Mouse (Mus musculus): ENCODE results near the gene Asic2. TPM values are rescaled to one million over a fixed set of nuclear protein-coding genes. Genes with fewer than 3 reads are reported as not detected.
A peak's percentile ranks its signal among the peaks of the same experiment; 100 is the strongest.

The Asic2 gene
- polyA plus RNA-seq, 1 experiment from 2014 or later: 12.4 TPM

- 67% methylated on average over 3 of the region's 3 CpGs for WGBS
Measured at GRCm38 (mm10) chr11:81515754-81516153, 452.5 kb downstream of the Asic2 start.

GRCm38 (mm10) chr11:81512434-81512833 is 455.8 kb downstream of the Asic2 start:
- no peak for ATAC-seq (ENCODE audit: low FRiP score)
- no peak for DNase-seq (ENCODE audit: low spot score)
- H3K27ac ChIP-seq: no peak overlapping the region
- H3K36me3 ChIP-seq (replicated peaks; ENCODE audit: control insufficient read depth, insufficient read depth): no peaks in the 10 kb centered on the region
- H3K9me3 ChIP-seq (ENCODE audit: control insufficient read depth, low read length): no peaks in the 10 kb centered on the region
- H3K4me3 ChIP-seq (replicated peaks; ENCODE audit: low read length): no peak overlapping the region
- H3K9ac ChIP-seq: no peak overlapping the region
- H3K4me2 ChIP-seq (replicated peaks): no peak overlapping the region
- no peaks in the 10 kb centered on the region for H3K4me1 ChIP-seq (replicated peaks; ENCODE audit: control insufficient read depth, insufficient read depth, low read length)
- WGBS: 51% methylated on average over 10 of the region's 10 CpGs
- peaks cover 4% of the 10 kb centered on the region; the same call in 1 of the 2 replicates for H3K27me3 ChIP-seq (ENCODE audit: control insufficient read depth, insufficient read depth, low read length)

More at GRCm38 (mm10) chr11:81515754-81516153, 452.5 kb downstream of the Asic2 start:
- H3K27ac ChIP-seq: no peak overlapping the region
- no peaks in the 10 kb centered on the region for H3K9me3 ChIP-seq (ENCODE audit: control insufficient read depth, low read length)
- H3K9ac ChIP-seq: no peak overlapping the region
- no peaks in the 10 kb centered on the region for H3K27me3 ChIP-seq (ENCODE audit: control insufficient read depth, insufficient read depth, low read length)
- H3K36me3 ChIP-seq (replicated peaks; ENCODE audit: control insufficient read depth, insufficient read depth): no peaks in the 10 kb centered on the region
- no peak overlapping the region for H3K4me2 ChIP-seq (replicated peaks)
- H3K4me3 ChIP-seq (replicated peaks; ENCODE audit: low read length): no peak overlapping the region
- no peak for ATAC-seq (ENCODE audit: low FRiP score)
- no peak for DNase-seq (ENCODE audit: low spot score)
- H3K4me1 ChIP-seq (replicated peaks; ENCODE audit: control insufficient read depth, insufficient read depth, low read length): peaks cover 14% of the 10 kb centered on the region; the same call in 1 of the 2 replicates

GRCm38 (mm10) chr11:81511401-81511800 is 456.9 kb downstream of the Asic2 start:
- no peaks in the 10 kb centered on the region for H3K9me3 ChIP-seq (ENCODE audit: control insufficient read depth, low read length)
- H3K4me3 ChIP-seq (replicated peaks; ENCODE audit: low read length): no peak overlapping the region
- WGBS: 56% methylated on average over 4 of the region's 4 CpGs
- no peak overlapping the region for H3K9ac ChIP-seq
- H3K36me3 ChIP-seq (replicated peaks; ENCODE audit: control insufficient read depth, insufficient read depth): no peaks in the 10 kb centered on the region
- DNase-seq (ENCODE audit: low spot score): no peak
- ATAC-seq (ENCODE audit: low FRiP score): no peak
- no peaks in the 10 kb centered on the region for H3K4me1 ChIP-seq (replicated peaks; ENCODE audit: control insufficient read depth, insufficient read depth, low read length)
- no peak overlapping the region for H3K27ac ChIP-seq
- H3K4me2 ChIP-seq (replicated peaks): no peak overlapping the region
- H3K27me3 ChIP-seq (ENCODE audit: control insufficient read depth, insufficient read depth, low read length): peaks cover 4% of the 10 kb centered on the region; the same call in 1 of the 2 replicates

- 56% methylated on average over 8 of the region's 8 CpGs for WGBS
- no peak for DNase-seq (ENCODE audit: low spot score)
- H3K27ac ChIP-seq: no peak overlapping the region
Measured at GRCm38 (mm10) chr11:81508385-81509233, 459.6 kb downstream of the Asic2 start.

GRCm38 (mm10) chr11:81504791-81505430 is 463.3 kb downstream of the Asic2 start:
- Histone ChIP-seq H3K4me2 (replicated peaks) (no peak overlapping the region), H3K27me3 (ENCODE audit: control insufficient read depth, insufficient read depth, low read length) (no peaks in the 10 kb centered on the region), H3K27ac (no peak overlapping the region), H3K9ac (no peak overlapping the region), H3K9me3 (ENCODE audit: control insufficient read depth, low read length) (no peaks in the 10 kb centered on the region), H3K4me1 (replicated peaks; ENCODE audit: control insufficient read depth, insufficient read depth, low read length) (peaks cover 18% of the 10 kb centered on the region; the same call in 1 of the 2 replicates), H3K36me3 (replicated peaks; ENCODE audit: control insufficient read depth, insufficient read depth) (no peaks in the 10 kb centered on the region), H3K4me3 (replicated peaks; ENCODE audit: low read length) (no peak overlapping the region)
- ATAC-seq (ENCODE audit: low FRiP score) (no peak), DNase-seq (ENCODE audit: low spot score) (no peak)
- WGBS: 86% methylated on average over 8 of the region's 8 CpGs

More at GRCm38 (mm10) chr11:81508385-81509233, 459.6 kb downstream of the Asic2 start:
- Histone ChIP-seq H3K27me3 (ENCODE audit: control insufficient read depth, insufficient read depth, low read length) (peaks cover 4% of the 10 kb centered on the region; the same call in 1 of the 2 replicates), H3K4me2 (replicated peaks) (no peak overlapping the region), H3K9ac (no peak overlapping the region), H3K36me3 (replicated peaks; ENCODE audit: control insufficient read depth, insufficient read depth) (no peaks in the 10 kb centered on the region), H3K4me3 (replicated peaks; ENCODE audit: low read length) (no peak overlapping the region), H3K4me1 (replicated peaks; ENCODE audit: control insufficient read depth, insufficient read depth, low read length) (no peaks in the 10 kb centered on the region), H3K9me3 (ENCODE audit: control insufficient read depth, low read length) (no peaks in the 10 kb centered on the region)
- no peak for ATAC-seq (ENCODE audit: low FRiP score)

GRCm38 (mm10) chr11:81501473-81502246 is 466.6 kb downstream of the Asic2 start:
- Histone ChIP-seq H3K4me2 (replicated peaks) (no peak overlapping the region), H3K36me3 (replicated peaks; ENCODE audit: control insufficient read depth, insufficient read depth) (no peaks in the 10 kb centered on the region), H3K27me3 (ENCODE audit: control insufficient read depth, insufficient read depth, low read length) (no peaks in the 10 kb centered on the region), H3K4me1 (replicated peaks; ENCODE audit: control insufficient read depth, insufficient read depth, low read length) (peaks cover 24% of the 10 kb centered on the region), H3K27ac (peak overlapping the region; percentile 23; the same call in 1 of the 2 replicates), H3K4me3 (replicated peaks; ENCODE audit: low read length) (no peak overlapping the region), H3K9me3 (ENCODE audit: control insufficient read depth, low read length) (no peaks in the 10 kb centered on the region), H3K9ac (no peak overlapping the region)
- 13% methylated on average over 14 of the region's 14 CpGs for WGBS
- ATAC-seq (ENCODE audit: low FRiP score): no peak
- DNase-seq (ENCODE audit: low spot score): no peak

GRCm38 (mm10) chr11:81498990-81499389 is 469.3 kb downstream of the Asic2 start:
- Histone ChIP-seq H3K9me3 (ENCODE audit: control insufficient read depth, low read length) (no peaks in the 10 kb centered on the region), H3K4me3 (replicated peaks; ENCODE audit: low read length) (no peak overlapping the region), H3K27ac (no peak overlapping the region), H3K9ac (no peak overlapping the region), H3K27me3 (ENCODE audit: control insufficient read depth, insufficient read depth, low read length) (no peaks in the 10 kb centered on the region), H3K36me3 (replicated peaks; ENCODE audit: control insufficient read depth, insufficient read depth) (no peaks in the 10 kb centered on the region), H3K4me2 (replicated peaks) (no peak overlapping the region), H3K4me1 (replicated peaks; ENCODE audit: control insufficient read depth, insufficient read depth, low read length) (peaks cover 24% of the 10 kb centered on the region)
- DNase-seq (ENCODE audit: low spot score): no peak
- ATAC-seq (ENCODE audit: low FRiP score): no peak; the same call in 1 of the 2 replicates
- WGBS: 30% methylated on average over 1 of the region's 1 CpGs

- WGBS: 43% methylated on average over 9 of the region's 9 CpGs
- Histone ChIP-seq H3K36me3 (replicated peaks; ENCODE audit: control insufficient read depth, insufficient read depth) (no peaks in the 10 kb centered on the region), H3K4me1 (replicated peaks; ENCODE audit: control insufficient read depth, insufficient read depth, low read length) (peaks cover 24% of the 10 kb centered on the region), H3K9ac (no peak overlapping the region), H3K4me3 (replicated peaks; ENCODE audit: low read length) (no peak overlapping the region), H3K27ac (peak overlapping the region; percentile 15; the same call in 1 of the 2 replicates), H3K9me3 (ENCODE audit: control insufficient read depth, low read length) (no peaks in the 10 kb centered on the region), H3K27me3 (ENCODE audit: control insufficient read depth, insufficient read depth, low read length) (no peaks in the 10 kb centered on the region), H3K4me2 (replicated peaks) (no peak overlapping the region)
- ATAC-seq (ENCODE audit: low FRiP score) (no peak), DNase-seq (ENCODE audit: low spot score) (peak; percentile 68)
Measured at GRCm38 (mm10) chr11:81497652-81498391, 470.4 kb downstream of the Asic2 start.
